Comparison of ENCODE assay signal across 26 mouse cellular contexts in the genomic region with DNA sequence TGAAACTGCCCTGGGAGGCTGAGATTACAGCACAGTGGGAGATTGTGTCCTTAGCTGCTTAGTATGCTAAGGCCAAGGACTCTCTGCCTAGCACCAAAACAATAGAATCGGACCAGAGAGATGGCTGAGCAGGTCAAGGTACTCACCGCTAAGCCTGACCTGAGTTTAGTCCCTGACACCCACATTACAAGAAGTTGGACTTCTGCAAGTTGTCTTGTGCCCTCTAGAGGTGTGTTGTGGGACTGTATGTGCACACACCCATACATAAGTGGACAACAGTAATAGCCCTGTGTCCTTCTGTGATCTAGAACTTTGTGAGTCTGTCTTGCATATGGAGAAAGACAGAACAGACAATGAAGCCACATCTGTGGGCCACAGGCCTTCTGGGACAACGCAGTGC. TPM values are rescaled to one million over a fixed set of nuclear protein-coding genes. Genes with fewer than 3 reads are reported as not detected.
DNase-seq lines count a peak whose midpoint lies in the region; ATAC-seq and TF ChIP-seq lines count a peak whose summit lies in the region.
"Had no signal": no experiment of that assay in that cellular context is flagged by ENCODE, and none has a peak within 500 bp of the region (broad histone marks: within the 10 kb centered on the region; RNA-seq: fewer than 3 reads in every experiment).

No protein-coding gene starts in this region.

- no peaks in the 10 kb centered on the region for H3K27me3 ChIP-seq in midbrain, postnatal 0 days (ENCODE audit: insufficient read depth, low read length)
- no peaks in the 10 kb centered on the region for H3K27me3 ChIP-seq in midbrain, embryonic 13.5 days
- no peaks in the 10 kb centered on the region for H3K27me3 ChIP-seq in stomach, postnatal 0 days (ENCODE audit: control insufficient read depth, insufficient read depth, low read length)
- H3K27me3 ChIP-seq: CH12.LX; intestine, embryonic 15.5 days; kidney, embryonic 15.5 days; limb, embryonic 15.5 days; midbrain, embryonic 15.5 days had no signal

- peak; percentile 60 for TF ChIP-seq CTCF in layer of hippocampus, adult 2 months (conservative IDR thresholded peaks at IDR 0.05)
- TF ChIP-seq CTCF in midbrain, postnatal 0 days (IDR thresholded peaks at IDR 0.05), result peak; percentile 35
- peak; percentile 22; the same call in 1 of the 2 replicates for TF ChIP-seq CTCF in stomach, postnatal 0 days (IDR thresholded peaks at IDR 0.05; ENCODE audit: low read depth)

- no peak overlapping the region for H3K27ac ChIP-seq in layer of hippocampus, adult 2 months
- H3K27ac ChIP-seq in midbrain, postnatal 0 days (ENCODE audit: low read depth, low read length), result no peak overlapping the region
- H3K27ac ChIP-seq in midbrain, embryonic 13.5 days, result no peak overlapping the region
- H3K27ac ChIP-seq in stomach, postnatal 0 days (replicated peaks), result no peak overlapping the region
- H3K27ac ChIP-seq: embryonic facial prominence, embryonic 10.5 days; forebrain, embryonic 10.5 days; hindbrain, embryonic 14.5 days; intestine, embryonic 15.5 days; kidney, embryonic 15.5 days; limb, embryonic 15.5 days; midbrain, embryonic 15.5 days had no signal

- ATAC-seq in midbrain, postnatal 0 days (ENCODE audit: low FRiP score), result no peak
- no peak for ATAC-seq in midbrain, embryonic 13.5 days
- ATAC-seq in stomach, postnatal 0 days (ENCODE audit: low FRiP score, low TSS enrichment), result no peak
- ATAC-seq: activated CD4-positive, CD25-positive, alpha-beta regulatory T cell, adult 4 months; intestine, embryonic 15.5 days; midbrain, embryonic 15.5 days had no signal

- no peak overlapping the region for H3K9ac ChIP-seq in midbrain, postnatal 0 days (replicated peaks; ENCODE audit: low read length, poor library complexity, severe bottlenecking)
- H3K9ac ChIP-seq in midbrain, embryonic 13.5 days (replicated peaks), result no peak overlapping the region
- H3K9ac ChIP-seq in stomach, postnatal 0 days (ENCODE audit: low read length), result no peak overlapping the region
- H3K9ac ChIP-seq: hindbrain, embryonic 14.5 days; intestine, embryonic 15.5 days; kidney, embryonic 15.5 days; limb, embryonic 15.5 days; midbrain, embryonic 15.5 days had no signal

- WGBS in midbrain, postnatal 0 days, result 82% methylated on average over 3 of the region's 3 CpGs
- WGBS in midbrain, embryonic 13.5 days, result 84% methylated on average over 3 of the region's 3 CpGs
- WGBS in stomach, postnatal 0 days, result 82% methylated on average over 3 of the region's 3 CpGs

- H3K4me1 ChIP-seq in midbrain, postnatal 0 days (ENCODE audit: insufficient read depth, low read length), result no peaks in the 10 kb centered on the region
- H3K4me1 ChIP-seq in midbrain, embryonic 13.5 days (replicated peaks), result no peaks in the 10 kb centered on the region
- H3K4me1 ChIP-seq in stomach, postnatal 0 days (replicated peaks; ENCODE audit: control insufficient read depth, insufficient read depth), result no peaks in the 10 kb centered on the region
- H3K4me1 ChIP-seq: embryonic facial prominence, embryonic 10.5 days; intestine, embryonic 15.5 days; kidney, embryonic 15.5 days; limb, embryonic 15.5 days; midbrain, embryonic 15.5 days had no signal

- H3K4me3 ChIP-seq in layer of hippocampus, adult 2 months, result no peak overlapping the region
- H3K4me3 ChIP-seq in midbrain, postnatal 0 days (ENCODE audit: low read depth, low read length), result no peak overlapping the region
- no peak overlapping the region for H3K4me3 ChIP-seq in midbrain, embryonic 13.5 days (replicated peaks)
- H3K4me3 ChIP-seq in stomach, postnatal 0 days (ENCODE audit: low read depth, low read length), result no peak overlapping the region
- H3K4me3 ChIP-seq: embryonic facial prominence, embryonic 10.5 days; forebrain, embryonic 10.5 days; intestine, embryonic 15.5 days; kidney, embryonic 15.5 days; limb, embryonic 15.5 days; midbrain, embryonic 15.5 days; myocyte had no signal

- H3K9me3 ChIP-seq in midbrain, postnatal 0 days (ENCODE audit: low read length), result no peaks in the 10 kb centered on the region
- no peaks in the 10 kb centered on the region for H3K9me3 ChIP-seq in midbrain, embryonic 13.5 days
- no peaks in the 10 kb centered on the region for H3K9me3 ChIP-seq in stomach, postnatal 0 days (ENCODE audit: control insufficient read depth, low read length)
- H3K9me3 ChIP-seq: embryonic facial prominence, embryonic 10.5 days; forebrain, embryonic 10.5 days; G1E; intestine, embryonic 15.5 days; kidney, embryonic 15.5 days; limb, embryonic 15.5 days; midbrain, embryonic 15.5 days had no signal

- H3K36me3 ChIP-seq in midbrain, postnatal 0 days (ENCODE audit: insufficient read depth, low read length), result no peaks in the 10 kb centered on the region
- H3K36me3 ChIP-seq in midbrain, embryonic 13.5 days, result no peaks in the 10 kb centered on the region
- no peaks in the 10 kb centered on the region for H3K36me3 ChIP-seq in stomach, postnatal 0 days (ENCODE audit: control insufficient read depth, insufficient read depth, low read length)
- H3K36me3 ChIP-seq: embryonic facial prominence, embryonic 10.5 days; forebrain, embryonic 10.5 days; intestine, embryonic 15.5 days; kidney, embryonic 15.5 days; limb, embryonic 15.5 days; midbrain, embryonic 15.5 days had no signal

- no peak overlapping the region for H3K4me2 ChIP-seq in midbrain, postnatal 0 days (ENCODE audit: low read depth, low read length, poor library complexity, severe bottlenecking)
- H3K4me2 ChIP-seq in midbrain, embryonic 13.5 days (replicated peaks), result no peak overlapping the region
- no peak overlapping the region for H3K4me2 ChIP-seq in stomach, postnatal 0 days (replicated peaks; ENCODE audit: low read depth)
- H3K4me2 ChIP-seq: hindbrain, embryonic 14.5 days; intestine, embryonic 15.5 days; kidney, embryonic 15.5 days; limb, embryonic 15.5 days; midbrain, embryonic 15.5 days had no signal

- DNase-seq in cerebellum, adult 9-11 months, result peak; percentile 1
- no peak for DNase-seq in cerebellum, adult 11-12 months
- DNase-seq in layer of hippocampus, adult 2 months (ENCODE audit: low spot score in 2 of 2), result peak in 1 of 2 experiments; percentile 6
- DNase-seq in layer of hippocampus, postnatal 14 days (ENCODE audit: low spot score in 2 of 2), result no peak
- no peak for DNase-seq in midbrain, postnatal 0 days (ENCODE audit: low spot score)
- DNase-seq in stomach, postnatal 0 days (ENCODE audit: low spot score), result no peak
- DNase-seq in ovary, postnatal 14 days (ENCODE audit: low spot score), result no peak
- DNase-seq: gastrocnemius, postnatal 36 days; heart, postnatal 4 days; left cerebral cortex, postnatal 4 days; lung, adult 2 months; lung, postnatal 4 days; right cerebral cortex, adult 18-20 months; right cerebral cortex, postnatal 4 days had no signal

- no peak for TF ChIP-seq EP300 in stomach, postnatal 0 days (optimal IDR thresholded peaks at IDR 0.05)

RNA-seq across cellular contexts. Expression of a gene that starts 33.9 kb away (rescaled TPM):
- 10 to 100 TPM; 54.6 to 56.1 TPM for total RNA-seq in layer of hippocampus, adult 2 months (2021)
- 10 to 100 TPM; 69.1 to 69.4 TPM for total RNA-seq in layer of hippocampus, postnatal 14 days (2021)
- total RNA-seq in midbrain, postnatal 0 days (2014; rRNA removed), result 92.2 and 117 TPM in 2 replicates
- 190 and 195 TPM in 2 replicates for polyA plus RNA-seq in midbrain, postnatal 0 days (2015; fragmentation: Nextera tagmentation; extraction: Ambion mirVana)
- polyA plus RNA-seq in midbrain, embryonic 13.5 days (2015; fragmentation: Nextera tagmentation; extraction: Ambion mirVana), result 114 and 126 TPM in 2 replicates
- polyA plus RNA-seq in stomach, postnatal 0 days (2015; fragmentation: Nextera tagmentation; extraction: Ambion mirVana), result 39.0 and 41.3 TPM in 2 replicates
